Mouse (Mus musculus) megakaryocyte, embryonic 14.5 days (primary cell): ENCODE results near the gene Rhou.

Source experiments
- FLI1 ChIP-seq: IDR thresholded peaks from 2 replicates; pipeline ENCODE4 v1.6.1; 2012; ENCODE audit warnings: low read length, inconsistent platforms, mixed read lengths
- GATA1 ChIP-seq: IDR thresholded peaks from 3 replicates; pipeline ENCODE4 v1.6.1; 2012; ENCODE audit warnings: mixed read lengths, low read length, inconsistent platforms, borderline replicate concordance

GRCm38 (mm10) chr8:123630841-123631251 lies 22.9 kb upstream of the Rhou start:
- TF ChIP-seq GATA1: no peak
- no peak for TF ChIP-seq FLI1
